Mouse (Mus musculus) embryonic stem cell, embryonic (primary cell): Measurements from ENCODE around the gene Oas3.

Source experiments
- CTCF ChIA-PET, 4 experiments: fragments of 300-600 bp in 2 of 4; fragments of 350-600 bp in 2 of 4; sonication (Branson Sonifier 250); formaldehyde crosslinking; loops; one replicate each; lab custom pipeline; 2022; ENCODE audit warnings: inconsistent platforms in 2 of 4; lab: Charles Lee
- POLR2A ChIA-PET, 4 experiments: fragments of 300-600 bp in 2 of 4; fragments of 350-600 bp in 2 of 4; sonication (Branson Sonifier 250); formaldehyde crosslinking; loops; one replicate each; lab custom pipeline; 2022; ENCODE audit warnings: antibody characterized with exemption in 4 of 4, inconsistent platforms in 1 of 4; lab: Charles Lee

Gene Oas3

GRCm38 (mm10) chr5:120725811-120726455, 51.5 kb downstream of the Oas3 start:
- ChIA-PET POLR2A (interaction anchor here in 3 of 4 experiments (0.6 to 2.0 kb wide), 10 partner anchors 9 to 134 kb away, joined by 3 to 9 read pairs (median 3); no protein-coding TSS in a partner anchor), CTCF (interaction anchor here (0.5 to 1.5 kb wide), 10 partner anchors 10 to 1786 kb away, joined by 3 to 9 read pairs (median 4); partner anchors contain the start of gene Oas1e (in 1 of the 4))

DNA sequence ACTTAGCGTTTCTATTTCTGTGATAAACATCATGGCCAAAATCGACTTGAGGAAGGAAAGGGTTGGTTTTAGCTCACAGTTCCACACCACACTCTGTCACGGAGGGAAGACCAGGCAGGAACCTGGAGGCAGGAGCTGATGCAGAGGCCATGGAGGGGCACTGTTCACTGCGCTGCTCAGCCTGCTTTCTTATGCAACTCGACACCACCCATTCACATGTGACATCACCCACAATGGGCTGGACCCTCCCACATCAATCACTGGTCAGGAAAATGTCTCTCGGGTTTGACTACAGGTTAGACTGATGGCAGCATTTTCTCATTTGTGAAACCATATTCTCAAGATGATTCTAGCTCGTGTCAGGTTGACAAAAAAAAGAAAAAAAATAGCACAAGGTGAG, 56.5 kb downstream of the Oas3 start:
- ChIA-PET CTCF (interaction anchor here (0.6 to 2.7 kb wide), 19 partner anchors 11 to 550 kb away, joined by 3 to 13 read pairs (median 3); partner anchors contain the start of gene Rasal1 (in 1 of the 4)), POLR2A (interaction anchor here in 3 of 4 experiments (0.5 to 6.1 kb wide), 26 partner anchors 8 to 1339 kb away, joined by 3 to 57 read pairs (median 5); partner anchors contain the start of genes Oas1a (in 1 of the 3) and Oas2 (in 1 of the 3))

DNA sequence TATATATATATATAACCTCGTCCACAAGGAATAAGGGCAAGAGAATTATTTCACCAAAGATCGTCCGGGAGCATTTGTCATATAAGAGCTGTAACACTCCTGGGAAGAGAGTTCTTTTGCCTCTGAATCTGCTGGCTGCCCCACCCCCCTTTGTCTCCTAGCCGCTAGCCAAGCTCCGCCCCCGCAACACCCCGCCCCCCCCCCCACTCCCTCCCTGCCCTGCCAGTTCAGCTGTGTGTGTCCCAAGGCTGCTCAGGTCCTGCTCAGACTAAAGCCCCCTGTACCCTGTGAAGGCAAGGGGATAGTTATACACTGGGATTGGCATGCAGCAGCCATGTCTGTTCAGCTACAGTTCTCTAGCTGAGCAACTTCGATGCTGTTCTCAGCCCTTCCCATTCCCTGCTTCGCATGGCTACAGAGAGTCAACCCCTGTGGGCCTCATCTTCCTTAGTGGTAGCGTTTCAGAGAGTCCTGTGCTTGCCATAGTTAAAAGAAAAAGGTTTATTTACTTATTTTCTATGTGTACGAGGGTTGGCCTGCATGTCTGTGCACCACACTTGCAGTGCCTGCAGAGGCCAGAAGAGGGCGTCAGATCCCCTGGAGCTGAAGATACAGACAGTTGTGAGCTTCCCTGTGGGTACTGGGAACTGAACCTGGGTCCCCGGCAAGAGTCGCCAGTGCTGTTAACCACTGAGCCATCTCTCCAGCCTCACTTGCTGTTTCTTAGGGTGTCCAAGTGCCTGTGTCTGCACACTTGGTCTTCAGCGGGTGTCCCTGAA, 58.7 kb downstream of the Oas3 start:
- ChIA-PET CTCF (interaction anchor here (0.5 to 2.5 kb wide), 59 partner anchors 9 to 226 kb away, joined by 3 to 22 read pairs (median 4); partner anchors contain the start of genes Rasal1 (in 2 of the 4) and Oas2 (in 1 of the 4)), POLR2A (interaction anchor here (0.5 to 6.1 kb wide), 30 partner anchors 9 to 207 kb away, joined by 3 to 57 read pairs (median 4); no protein-coding TSS in a partner anchor)

GRCm38 (mm10) chr5:120717136-120717535, 60.3 kb downstream of the Oas3 start:
- ChIA-PET POLR2A (interaction anchor here (0.5 to 3.2 kb wide), 7 partner anchors 11 to 908 kb away, joined by 3 to 14 read pairs (median 4); no protein-coding TSS in a partner anchor), CTCF (interaction anchor here in 2 of 4 experiments (1.3 to 2.5 kb wide), 3 partner anchors 11 to 97 kb away, joined by 4 to 17 read pairs (median 6); no protein-coding TSS in a partner anchor)

DNA sequence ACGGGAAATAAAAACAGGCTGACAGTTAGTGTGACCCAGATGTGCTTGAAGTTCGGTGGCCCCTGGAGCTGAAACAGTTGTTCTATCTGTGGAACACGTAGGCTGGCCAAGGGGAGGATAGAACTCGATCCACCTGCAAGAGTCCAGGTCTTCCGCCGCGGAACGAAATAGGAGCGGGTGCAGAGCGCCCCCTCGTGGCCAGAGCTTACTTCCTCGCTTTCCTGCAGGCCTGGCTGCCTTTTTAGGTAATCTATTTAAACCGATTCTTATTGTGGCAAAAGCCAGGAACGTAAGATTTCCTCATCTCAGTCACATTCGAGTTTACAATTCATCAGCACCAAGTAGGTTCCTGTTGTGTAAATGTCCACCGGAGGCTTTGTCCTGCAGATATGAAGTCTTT, 63.1 kb downstream of the Oas3 start:
- CTCF ChIA-PET: interaction anchor here (0.6 to 3.6 kb wide), 41 partner anchors 9 to 284 kb away, joined by 3 to 48 read pairs (median 5); partner anchors contain the start of gene Rasal1 (in 1 of the 4)
- POLR2A ChIA-PET: interaction anchor here (0.6 to 2.8 kb wide), 21 partner anchors 9 to 413 kb away, joined by 3 to 12 read pairs (median 3); no protein-coding TSS in a partner anchor

DNA sequence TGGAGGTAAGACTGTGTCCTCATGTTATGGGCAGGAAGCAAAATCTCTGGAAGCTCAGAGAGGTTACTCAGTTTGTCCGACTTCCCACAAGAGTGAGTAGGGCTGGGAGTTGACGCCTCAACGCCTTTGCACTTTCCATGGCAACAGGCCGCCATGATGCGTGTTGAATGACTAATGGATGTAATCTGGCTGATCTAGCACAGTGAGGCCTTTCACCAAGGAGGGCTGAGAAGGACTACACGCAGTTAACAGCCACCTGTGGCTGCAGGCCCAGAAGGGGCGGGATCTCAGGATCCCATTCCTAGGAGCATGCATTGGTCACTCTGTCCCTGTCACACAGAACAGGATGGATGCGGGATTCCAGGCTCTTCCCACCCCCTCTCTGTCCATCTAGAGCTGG, 64.7 kb downstream of the Oas3 start:
- POLR2A ChIA-PET: interaction anchor here in 1 of 4 experiments (1.0 to 2.1 kb wide), 2 partner anchors 16 to 33 kb away, joined by 4 to 12 read pairs; no protein-coding TSS in a partner anchor
- CTCF ChIA-PET: interaction anchor here in 2 of 4 experiments (0.7 to 3.6 kb wide), 2 partner anchors 32 to 33 kb away, joined by 3 to 48 read pairs; no protein-coding TSS in a partner anchor

DNA sequence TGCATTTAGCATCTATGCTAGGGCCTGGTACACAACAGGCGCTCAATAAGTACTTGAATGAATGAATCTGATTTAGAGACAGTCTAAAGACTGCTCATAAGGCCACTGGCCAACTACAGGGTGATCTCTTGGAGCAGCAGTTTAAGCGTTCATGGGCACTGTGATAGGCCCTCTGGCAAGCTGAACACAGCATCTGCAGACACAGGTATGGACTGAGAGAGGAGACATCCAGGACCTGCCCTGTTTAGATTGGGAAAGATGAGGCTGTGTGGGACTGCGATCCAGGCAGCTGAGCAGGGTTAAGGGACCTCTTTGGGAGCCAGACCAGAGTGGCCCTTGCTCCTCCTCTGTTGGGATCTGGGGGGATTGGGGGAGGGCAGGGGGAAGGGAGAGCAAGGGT, 65.6 kb downstream of the Oas3 start, which contains the start of gene Dtx1:
Gene Dtx1, minus strand, starts transcription at position 101 of the 400 bp plus-strand sequence.
- ChIA-PET CTCF (interaction anchor here in 3 of 4 experiments (0.5 to 1.0 kb wide), 5 partner anchors 10 to 107 kb away, joined by 3 to 4 read pairs (median 4); no protein-coding TSS in a partner anchor), POLR2A (interaction anchor here in 2 of 4 experiments (0.7 to 7.8 kb wide), 3 partner anchors 14 to 32 kb away, joined by 4 to 74 read pairs (median 4); no protein-coding TSS in a partner anchor)

GRCm38 (mm10) chr5:120711416-120711815, 66.0 kb downstream of the Oas3 start:
- POLR2A ChIA-PET: interaction anchor here in 2 of 4 experiments (1.9 to 7.8 kb wide), 3 partner anchors 8 to 14 kb away, joined by 4 to 74 read pairs (median 74); no protein-coding TSS in a partner anchor
- CTCF ChIA-PET: interaction anchor here in 2 of 4 experiments (0.5 to 1.0 kb wide), 3 partner anchors 10 to 106 kb away, joined by 3 to 4 read pairs (median 4); no protein-coding TSS in a partner anchor

DNA sequence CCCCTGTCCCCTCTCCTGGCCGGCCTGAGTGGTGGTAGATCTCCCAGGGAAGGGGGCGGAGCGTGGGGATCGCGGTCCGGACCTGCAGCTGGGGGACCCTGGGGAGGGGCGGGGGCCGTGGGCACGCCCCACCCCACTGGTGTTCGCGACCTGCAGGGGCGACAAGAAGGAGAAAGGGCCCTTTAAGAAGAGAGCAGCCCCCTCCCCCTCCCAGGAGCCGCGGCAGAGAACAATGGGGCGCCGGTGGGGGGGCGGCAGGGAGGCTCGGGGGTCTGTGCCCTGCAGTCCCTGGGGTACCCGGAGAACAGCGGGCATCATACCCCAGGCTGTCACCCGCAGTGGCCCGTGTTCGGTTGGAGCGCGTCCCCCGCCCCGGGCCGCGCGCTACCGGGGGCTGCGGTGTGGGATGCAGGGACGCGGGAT, 66.6 kb downstream of the Oas3 start:
- POLR2A ChIA-PET: interaction anchor here in 2 of 4 experiments (1.0 to 7.8 kb wide), 6 partner anchors 9 to 31 kb away, joined by 3 to 74 read pairs (median 4); no protein-coding TSS in a partner anchor

GRCm38 (mm10) chr5:120710161-120710825, 67.2 kb downstream of the Oas3 start:
- CTCF ChIA-PET: interaction anchor here in 3 of 4 experiments (0.5 to 1.2 kb wide), 9 partner anchors 8 to 734 kb away, joined by 3 to 8 read pairs (median 4); partner anchors contain the start of gene Plbd2 (in 1 of the 3)
- POLR2A ChIA-PET: interaction anchor here in 3 of 4 experiments (0.5 to 7.8 kb wide), 12 partner anchors 8 to 89 kb away, joined by 3 to 74 read pairs (median 4); partner anchors contain the start of gene Oas1e (in 1 of the 3)

More for the DNA sequence above, 66.6 kb downstream of the Oas3 start:
- CTCF ChIA-PET: interaction anchor here in 3 of 4 experiments (0.5 to 1.2 kb wide), 4 partner anchors 8 to 46 kb away, joined by 3 to 5 read pairs (median 4); no protein-coding TSS in a partner anchor

DNA sequence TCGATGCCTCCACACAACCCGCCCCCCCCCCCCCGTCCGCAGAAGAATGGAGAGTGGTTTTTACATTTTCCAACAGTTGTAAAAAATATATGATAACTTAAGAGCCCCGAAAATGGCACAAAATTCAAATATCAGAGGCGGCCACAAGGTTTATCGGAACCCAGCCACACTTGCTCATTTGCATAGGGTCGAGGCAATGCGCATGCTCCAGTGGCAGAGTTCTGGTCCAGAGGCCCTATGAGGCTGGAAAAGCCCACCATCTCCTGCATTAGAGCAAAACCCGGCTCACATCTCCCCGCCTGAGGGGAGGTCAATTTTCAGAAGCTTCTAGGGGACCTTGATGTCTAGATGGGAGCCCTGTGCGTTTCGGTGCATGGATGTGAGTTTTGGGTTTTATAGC, 70.5 kb downstream of the Oas3 start:
- POLR2A ChIA-PET: interaction anchor here in 3 of 4 experiments (0.6 to 7.8 kb wide), 26 partner anchors 9 to 469 kb away, joined by 3 to 74 read pairs (median 6); no protein-coding TSS in a partner anchor
- CTCF ChIA-PET: interaction anchor here in 3 of 4 experiments (0.6 to 2.1 kb wide), 13 partner anchors 10 to 892 kb away, joined by 3 to 17 read pairs (median 4); no protein-coding TSS in a partner anchor

GRCm38 (mm10) chr5:120706541-120706940, 70.9 kb downstream of the Oas3 start:
- POLR2A ChIA-PET: interaction anchor here (0.6 to 7.8 kb wide), 37 partner anchors 8 to 469 kb away, joined by 3 to 74 read pairs (median 5); no protein-coding TSS in a partner anchor
- CTCF ChIA-PET: interaction anchor here in 3 of 4 experiments (0.6 to 2.1 kb wide), 16 partner anchors 10 to 892 kb away, joined by 3 to 17 read pairs (median 4); no protein-coding TSS in a partner anchor

DNA sequence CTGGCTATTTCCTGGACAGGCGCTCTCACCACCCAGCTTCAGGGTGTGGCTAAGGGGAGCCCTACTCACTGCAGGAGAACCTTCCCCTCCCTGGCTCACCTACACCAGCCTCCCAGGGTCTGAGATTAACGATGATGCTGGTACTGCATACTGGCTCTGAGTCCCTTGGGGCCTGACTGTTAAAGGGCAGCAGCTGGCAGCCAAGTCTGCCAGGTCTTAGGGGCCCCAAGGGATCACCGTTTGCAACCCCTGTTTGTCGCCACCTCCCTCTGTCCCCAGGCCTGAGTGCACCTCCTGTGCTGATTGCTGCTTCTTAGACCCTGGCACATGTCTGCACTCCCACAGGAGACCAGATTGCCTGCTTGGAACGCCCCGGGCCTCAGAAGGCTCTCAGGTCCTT, 73.0 kb downstream of the Oas3 start:
- ChIA-PET POLR2A (interaction anchor here in 3 of 4 experiments (0.6 to 9.9 kb wide), 4 partner anchors 7 to 109 kb away, joined by 3 to 147 read pairs (median 47); no protein-coding TSS in a partner anchor), CTCF (interaction anchor here in 3 of 4 experiments (0.6 kb wide), 4 partner anchors 15 to 83 kb away, joined by 3 to 13 read pairs (median 6); no protein-coding TSS in a partner anchor)

DNA sequence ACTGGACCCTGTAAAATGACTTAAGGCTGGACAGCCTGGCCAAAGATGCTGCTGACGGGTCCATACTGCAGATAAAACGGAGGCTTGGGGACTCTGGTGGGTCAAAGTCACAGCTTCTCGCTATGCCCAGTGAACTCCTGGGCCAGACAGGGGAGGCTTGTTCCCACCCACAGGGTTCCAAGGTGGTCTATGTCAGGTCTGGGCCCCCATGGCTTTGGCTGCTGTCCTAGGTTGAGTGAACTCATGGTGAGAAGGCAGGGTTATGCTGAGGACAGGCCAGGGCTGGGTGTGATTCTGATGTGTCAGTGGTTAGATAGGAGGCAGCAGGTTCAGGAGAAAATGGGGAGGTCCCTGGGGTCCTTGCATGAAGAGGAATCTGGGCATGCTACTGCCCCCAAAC, 73.8 kb downstream of the Oas3 start:
- POLR2A ChIA-PET: interaction anchor here in 2 of 4 experiments (0.6 to 9.9 kb wide), 4 partner anchors 12 to 92 kb away, joined by 3 to 147 read pairs (median 4); no protein-coding TSS in a partner anchor

More for the DNA sequence above, 73.8 kb downstream of the Oas3 start:
- CTCF ChIA-PET: interaction anchor here in 1 of 4 experiments (0.6 kb wide), 1 partner anchor 32 kb away, joined by 13 read pairs; no protein-coding TSS in a partner anchor
